ENCODE assay signal across 23 mouse cellular contexts in genomic region chr3:93144510-93145051, GRCm38 (mm10). TPM values are rescaled to one million over a fixed set of nuclear protein-coding genes. Genes with fewer than 3 reads are reported as not detected.
"Had no signal": no experiment of that assay in that cellular context is flagged by ENCODE, and none has a peak within 500 bp of the region (broad histone marks: within the 10 kb centered on the region; RNA-seq: fewer than 3 reads in every experiment).

Crnn (plus strand) TSS chr3:93144787.

- H3K36me3 ChIP-seq: liver, embryonic 13.5 days; lung, embryonic 15.5 days; midbrain, embryonic 12.5 days; neural tube, embryonic 13.5 days had no signal

- H3K4me1 ChIP-seq: liver, embryonic 13.5 days; lung, embryonic 15.5 days; midbrain, embryonic 12.5 days; neural tube, embryonic 13.5 days had no signal

- ATAC-seq: liver, postnatal 0 days; midbrain, embryonic 16.5 days had no signal

- H3K4me2 ChIP-seq: liver, embryonic 13.5 days; lung, embryonic 15.5 days; midbrain, embryonic 12.5 days; neural tube, embryonic 13.5 days had no signal

- DNase-seq: kidney, adult 18-20 months; kidney, postnatal 14 days; liver; liver, embryonic 13.5 days; liver, postnatal 0 days; lung, postnatal 14 days; right cerebral cortex, adult 18-20 months; right cerebral cortex, postnatal 25 days; thymus, postnatal 36 days had no signal

- H3K27ac ChIP-seq: liver, embryonic 13.5 days; lung, embryonic 15.5 days; macrophage; midbrain, embryonic 12.5 days; neural tube, embryonic 13.5 days had no signal

- H3K4me3 ChIP-seq: liver, embryonic 13.5 days; lung, embryonic 15.5 days; midbrain, embryonic 12.5 days; neural tube, embryonic 13.5 days had no signal

- H3K27me3 ChIP-seq: liver, embryonic 13.5 days; lung, embryonic 15.5 days; midbrain, embryonic 12.5 days; neural tube, embryonic 13.5 days had no signal

- H3K9ac ChIP-seq: liver, embryonic 13.5 days; liver, postnatal 0 days; lung, embryonic 15.5 days; midbrain, embryonic 12.5 days; neural tube, embryonic 13.5 days had no signal

- H3K9me3 ChIP-seq: liver, embryonic 13.5 days; lung, embryonic 15.5 days; midbrain, embryonic 12.5 days; neural tube, embryonic 13.5 days had no signal

RNA-seq across cellular contexts. Expression of gene Crnn, which starts in this region (rescaled TPM):
- total RNA-seq: layer of hippocampus, adult 8-10 months; layer of hippocampus, postnatal 14 days; left cerebral cortex, adult 18-20 months; left cerebral cortex, postnatal 14 days; megakaryocyte-erythroid progenitor cell, adult 5-6 weeks had no signal
- polyA plus RNA-seq: kidney, embryonic 14.5 days; large intestine, adult 2 months; limb, embryonic 11.5 days; liver, embryonic 13.5 days; liver, postnatal 0 days; lung, embryonic 15.5 days; macrophage; midbrain, embryonic 12.5 days; midbrain, embryonic 16.5 days; neural tube, embryonic 13.5 days; small intestine, adult 2 months had no signal
